Mouse (Mus musculus) forebrain, embryonic 12.5 days (tissue): Measurements from ENCODE around the gene Oxa1l. TPM values are rescaled to one million over a fixed set of nuclear protein-coding genes. Genes with fewer than 3 reads are reported as not detected.
"Not testable (repeated sequence)": the region's sequence is repeated elsewhere in the genome, so short reads cannot be mapped to it uniquely, and the experiment has no call there.

Experiments
- ATAC-seq: fragments of 200-750 bp; cut with Nextera tagmentation; 2 replicates; pipeline ENCODE4 v1.8.0; 2017; ENCODE audit warnings: moderate TSS enrichment; ENCODE audit not compliant: low FRiP score
- H3K27ac ChIP-seq: fragments of 300-500 bp; sonication (generic); 2 replicates; pipeline ENCODE4 v1.5.1; 2016; ENCODE audit warnings: mild to moderate bottlenecking
- H3K27me3 ChIP-seq: fragments of 300-500 bp; sonication (generic); 2 replicates; pipeline ENCODE4 v1.6.1; 2016; ENCODE audit warnings: mild to moderate bottlenecking
- H3K36me3 ChIP-seq: fragments of 300-500 bp; sonication (generic); replicated peaks from 2 replicates; pipeline ENCODE4 v1.6.1; 2016; ENCODE audit warnings: mild to moderate bottlenecking
- H3K4me1 ChIP-seq: fragments of 300-500 bp; sonication (generic); 2 replicates; pipeline ENCODE4 v1.6.1; 2016
- H3K4me2 ChIP-seq: fragments of 300-500 bp; sonication (generic); 2 replicates; pipeline ENCODE4 v1.6.1; 2016; ENCODE audit warnings: mild to moderate bottlenecking, moderate library complexity
- H3K4me3 ChIP-seq: fragments of 300-500 bp; sonication (generic); replicated peaks from 2 replicates; pipeline ENCODE4 v1.5.1; 2016; ENCODE audit warnings: mild to moderate bottlenecking
- H3K9ac ChIP-seq: fragments of 300-500 bp; sonication (generic); 2 replicates; pipeline ENCODE4 v1.6.1; 2016; ENCODE audit warnings: mild to moderate bottlenecking
- H3K9me3 ChIP-seq: fragments of 300-500 bp; sonication (generic); 2 replicates; pipeline ENCODE4 v1.6.1; 2016
- WGBS: fragments of 180-500 bp; shearing (Covaris S2); methylation state at CpG from one replicate; pipeline ENCODE4 v1.1.7; 2016; 5-methylcytosine and 5-hydroxymethylcytosine counted together
- polyA plus RNA-seq: library from polyadenylated mRNA; unstranded; fragments of >200 nt; fragmentation: Nextera tagmentation; extraction: Ambion mirVana; gene quantifications from 2 replicates; pipeline ENCODE4 v1.2.1, GENCODE M21; 2016

Oxa1l gene
- polyA plus RNA-seq = 42.6 and 52.9 TPM in 2 replicates

GRCm38 (mm10) chr14:54360577-54361340 lies at the start of gene Oxa1l:
Oxa1l (plus strand) TSS chr14:54360834.
- no peaks in the 10 kb centered on the region for H3K9me3 ChIP-seq
- under 1% methylated on average over 48 of the region's 48 CpGs for WGBS
- ATAC-seq = peak; percentile 91
- H3K4me2 ChIP-seq = peak within 1 kb of the TSS; percentile 79
- H3K4me3 ChIP-seq = peak within 1 kb of the TSS; percentile 91
- H3K36me3 ChIP-seq = peaks cover 27% of the 10 kb centered on the region
- H3K27ac ChIP-seq = peak within 1 kb of the TSS; percentile 82
- no peaks in the 10 kb centered on the region for H3K27me3 ChIP-seq
- H3K9ac ChIP-seq = peak within 1 kb of the TSS; percentile 92
- H3K4me1 ChIP-seq = peaks cover 15% of the 10 kb centered on the region

GRCm38 (mm10) chr14:54311763-54312162 lies 48.9 kb upstream of the Oxa1l start:
- no peak for ATAC-seq
- Histone ChIP-seq H3K27ac (no peak overlapping the region), H3K9me3 (no peaks in the 10 kb centered on the region), H3K4me2 (no peak overlapping the region), H3K27me3 (no peaks in the 10 kb centered on the region), H3K36me3 (no peaks in the 10 kb centered on the region), H3K4me3 (no peak overlapping the region), H3K4me1 (peaks cover 3% of the 10 kb centered on the region; the same call in 1 of the 2 replicates), H3K9ac (no peak overlapping the region)
- WGBS = 35% methylated on average over 3 of the region's 3 CpGs

GRCm38 (mm10) chr14:54321556-54322376 lies 38.9 kb upstream of the Oxa1l start:
- Histone ChIP-seq H3K9me3 (0 out of 2 replicates have a peak, but pooled peaks cover 5% of the 10 kb centered on the region), H3K4me1 (no peaks in the 10 kb centered on the region), H3K4me3 (no peak overlapping the region), H3K36me3 (no peaks in the 10 kb centered on the region), H3K27ac (no peak overlapping the region), H3K9ac (no peak overlapping the region), H3K27me3 (no peaks in the 10 kb centered on the region), H3K4me2 (no peak overlapping the region)
- ATAC-seq = no peak
- 69% methylated on average over 18 of the region's 18 CpGs for WGBS

- ATAC-seq = no peak
- H3K9ac ChIP-seq = no peak overlapping the region
- H3K4me3 ChIP-seq = no peak overlapping the region
- H3K9me3 ChIP-seq = 0 out of 2 replicates have a peak, but pooled peaks cover 5% of the 10 kb centered on the region
- no peaks in the 10 kb centered on the region for H3K36me3 ChIP-seq
- H3K27me3 ChIP-seq = no peaks in the 10 kb centered on the region
- H3K4me2 ChIP-seq = no peak overlapping the region
- no peaks in the 10 kb centered on the region for H3K4me1 ChIP-seq
- H3K27ac ChIP-seq = no peak overlapping the region
- 79% methylated on average over 5 of the region's 5 CpGs for WGBS
These were observed 36.1 kb upstream of the Oxa1l start for GRCm38 (mm10) chr14:54324486-54324885.

DNA sequence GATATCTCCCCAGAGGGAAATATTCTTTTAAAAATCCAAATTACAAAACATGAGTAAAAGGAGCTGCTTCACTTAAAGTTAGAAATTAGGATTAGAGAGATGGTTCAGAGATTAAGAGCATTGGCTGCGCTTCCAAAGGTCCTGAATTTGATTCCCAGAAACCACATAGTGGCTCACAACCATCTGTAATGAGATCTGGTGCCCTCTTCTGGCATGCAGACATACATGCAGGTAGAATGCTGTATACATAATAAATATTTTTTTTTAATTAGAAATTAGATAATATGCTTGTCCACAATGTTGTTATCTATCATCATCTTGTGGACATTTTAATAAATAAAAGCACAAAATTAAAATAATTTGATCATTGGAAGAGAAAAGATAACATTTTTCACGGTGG lies 32.1 kb upstream of the Oxa1l start:
- Histone ChIP-seq H3K27me3 (no peaks in the 10 kb centered on the region), H3K9me3 (no peaks in the 10 kb centered on the region), H3K27ac (no peak overlapping the region), H3K4me2 (no peak overlapping the region), H3K9ac (no peak overlapping the region), H3K4me3 (no peak overlapping the region), H3K36me3 (no peaks in the 10 kb centered on the region), H3K4me1 (peaks cover 17% of the 10 kb centered on the region)
- ATAC-seq = no peak
- WGBS = 88% methylated on average over 2 of the region's 2 CpGs

DNA sequence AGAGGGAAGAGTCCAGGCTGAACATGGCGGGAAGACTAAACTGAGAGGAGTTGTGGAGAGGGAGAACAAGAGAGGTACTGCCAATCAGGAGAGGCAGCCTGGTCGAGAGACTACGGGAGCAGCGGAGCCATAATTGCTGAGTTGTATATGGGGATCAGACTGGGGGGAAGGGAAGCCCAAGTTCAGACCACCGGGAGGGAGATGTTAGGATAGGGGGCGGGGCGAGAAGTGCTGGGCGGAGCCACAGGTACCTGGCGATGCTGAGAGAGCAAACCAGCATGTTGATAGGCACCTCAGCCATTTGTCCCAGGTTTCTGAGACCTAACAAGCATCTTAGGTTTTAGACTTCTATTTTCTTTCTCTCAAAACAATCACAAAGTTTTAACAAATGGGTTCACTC lies 31.4 kb upstream of the Oxa1l start:
- Histone ChIP-seq H3K4me2 (no peak overlapping the region), H3K27ac (no peak overlapping the region), H3K36me3 (no peaks in the 10 kb centered on the region), H3K4me1 (peaks cover 20% of the 10 kb centered on the region), H3K27me3 (no peaks in the 10 kb centered on the region), H3K4me3 (no peak overlapping the region), H3K9me3 (no peaks in the 10 kb centered on the region), H3K9ac (no peak overlapping the region)
- no peak for ATAC-seq
- 50% methylated on average over 9 of the region's 9 CpGs for WGBS

DNA sequence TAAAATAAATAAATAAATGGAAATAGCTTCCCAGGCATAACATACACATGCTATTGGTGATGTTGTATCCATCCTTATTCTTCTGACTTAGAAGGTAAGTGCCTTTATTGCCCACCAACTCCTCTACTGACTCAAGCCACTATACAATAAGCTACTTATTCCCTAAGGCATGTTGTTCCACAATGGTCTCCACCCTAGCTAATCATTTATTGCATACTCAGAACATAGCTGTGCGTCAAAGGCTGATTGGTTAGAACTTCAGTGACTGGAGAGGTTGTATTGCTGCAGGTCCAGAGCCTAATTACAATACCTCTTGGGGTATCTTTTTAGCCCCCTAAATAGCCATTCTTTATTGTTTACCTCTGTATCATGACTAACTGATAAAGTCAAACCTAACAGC lies 29.5 kb upstream of the Oxa1l start:
- peaks cover 20% of the 10 kb centered on the region for H3K4me1 ChIP-seq
- no peak overlapping the region for H3K4me2 ChIP-seq
- no peak overlapping the region for H3K4me3 ChIP-seq
- H3K9me3 ChIP-seq = no peaks in the 10 kb centered on the region
- no peaks in the 10 kb centered on the region for H3K27me3 ChIP-seq
- H3K27ac ChIP-seq = 0 out of 2 replicates have a peak overlapping the region, but pooled peaks have one; percentile 9
- no peak overlapping the region for H3K9ac ChIP-seq
- H3K36me3 ChIP-seq = no peaks in the 10 kb centered on the region
- ATAC-seq = no peak
- 69% methylated on average over 1 of the region's 1 CpGs for WGBS

GRCm38 (mm10) chr14:54332176-54333074 lies 28.2 kb upstream of the Oxa1l start:
- peak; percentile 92 for ATAC-seq
- Histone ChIP-seq H3K9me3 (no peaks in the 10 kb centered on the region), H3K4me1 (peaks cover 20% of the 10 kb centered on the region), H3K27ac (peak overlapping the region; percentile 91), H3K4me3 (no peak overlapping the region), H3K9ac (no peak overlapping the region), H3K4me2 (no peak overlapping the region), H3K36me3 (no peaks in the 10 kb centered on the region), H3K27me3 (no peaks in the 10 kb centered on the region)
- 14% methylated on average over 5 of the region's 5 CpGs for WGBS

DNA sequence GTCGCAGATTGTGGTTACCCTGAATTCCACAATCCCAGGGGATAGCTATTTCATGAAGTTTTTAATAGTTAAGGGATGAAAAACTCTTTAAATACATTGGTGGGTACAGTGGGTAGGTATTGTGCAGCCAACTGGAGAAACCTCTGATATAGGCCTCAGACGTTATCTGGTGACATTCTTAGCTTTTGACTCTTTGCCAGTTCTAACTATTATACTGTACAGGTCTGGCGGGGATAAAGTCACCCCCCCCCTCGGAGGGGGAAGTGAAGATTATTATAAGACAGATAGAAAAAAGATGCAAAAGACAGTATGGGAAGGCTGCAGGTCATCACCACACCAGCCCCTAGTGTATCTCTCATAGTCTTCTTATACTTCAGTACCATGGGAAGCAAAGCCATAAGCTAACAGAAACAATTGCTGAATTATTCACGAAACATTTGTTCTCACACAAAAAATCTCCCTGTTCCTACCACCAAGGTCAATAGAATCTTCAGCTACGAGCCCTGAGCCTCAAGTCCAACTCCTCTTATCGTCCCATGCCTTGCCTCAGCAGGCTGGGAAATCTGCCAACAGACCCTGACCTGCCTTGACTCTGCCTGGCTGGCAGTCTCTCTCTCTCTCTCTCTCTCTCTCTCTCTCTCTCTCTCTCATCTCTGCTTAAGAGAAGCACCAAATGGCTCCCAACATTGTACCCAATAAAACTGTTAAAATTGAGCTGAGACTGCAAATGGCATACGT lies 27.0 kb upstream of the Oxa1l start:
- Histone ChIP-seq H3K27ac (peak overlapping the region; percentile 91), H3K4me1 (peaks cover 20% of the 10 kb centered on the region), H3K27me3 (no peaks in the 10 kb centered on the region), H3K9me3 (no peaks in the 10 kb centered on the region), H3K9ac (no peak overlapping the region), H3K4me2 (no peak overlapping the region), H3K4me3 (no peak overlapping the region), H3K36me3 (no peaks in the 10 kb centered on the region)
- 77% methylated on average over 8 of the region's 8 CpGs for WGBS
- ATAC-seq = no peak

GRCm38 (mm10) chr14:54340836-54341235 lies 19.8 kb upstream of the Oxa1l start:
- ATAC-seq = no peak
- Histone ChIP-seq H3K4me2 (no peak overlapping the region), H3K27me3 (no peaks in the 10 kb centered on the region), H3K4me3 (no peak overlapping the region), H3K27ac (no peak overlapping the region), H3K4me1 (no peaks in the 10 kb centered on the region), H3K9me3 (no peaks in the 10 kb centered on the region), H3K36me3 (no peaks in the 10 kb centered on the region), H3K9ac (no peak overlapping the region)
- WGBS = 60% methylated on average over 7 of the region's 7 CpGs

- H3K4me1 ChIP-seq, H3K4me3 ChIP-seq, H3K36me3 ChIP-seq, H3K9ac ChIP-seq, H3K27ac ChIP-seq, H3K4me2 ChIP-seq, H3K27me3 ChIP-seq, ATAC-seq, H3K9me3 ChIP-seq: not testable (repeated sequence)
- 49% methylated on average over 2 of the region's 2 CpGs for WGBS
These were observed 18.8 kb upstream of the Oxa1l start for GRCm38 (mm10) chr14:54341807-54342206.
